Mouse (Mus musculus) lung, adult 2 months (tissue): ENCODE data around the gene Tsga10ip.

Source experiments
- CTCF ChIP-seq: fragments of 200-500 bp; IDR thresholded peaks from 2 replicates; pipeline ENCODE4 v1.5.1; 2011; ENCODE audit warnings: mild to moderate bottlenecking, low read length, control low read depth; ENCODE audit not compliant: insufficient read depth
- POLR2A ChIP-seq: fragments of 200-500 bp; IDR thresholded peaks from 2 replicates; pipeline ENCODE4 v1.6.1; 2011; ENCODE audit warnings: low read depth, mild to moderate bottlenecking, control low read depth, low read length, borderline replicate concordance; ENCODE audit errors: extremely low read depth

DNA sequence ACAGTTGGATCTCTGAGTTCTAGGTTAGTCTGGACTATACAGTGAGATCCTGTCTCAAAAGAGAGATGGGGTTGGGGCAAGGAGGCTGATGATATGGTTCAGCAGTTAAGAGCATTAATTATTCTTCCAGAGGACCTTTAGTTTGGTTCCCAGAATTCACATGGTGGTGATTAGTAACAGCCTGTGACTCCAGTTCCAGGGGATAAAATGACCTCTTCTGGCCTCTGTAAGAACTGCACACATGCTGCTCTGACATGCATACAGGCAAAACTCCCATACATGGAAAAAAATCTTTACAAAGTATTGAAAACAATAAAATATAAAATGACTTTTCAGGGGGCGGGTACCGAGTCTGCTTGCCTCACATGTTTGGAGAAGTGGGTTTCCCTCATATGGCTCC lies 25.8 kb upstream of the Tsga10ip start:
- no peak for TF ChIP-seq CTCF
- no peak for TF ChIP-seq POLR2A
